Mouse (Mus musculus) kidney, postnatal 0 days (tissue): ENCODE measurements around the gene Ostm1. TPM values are rescaled to one million over a fixed set of nuclear protein-coding genes. Genes with fewer than 3 reads are reported as not detected.

ENCODE experiments used
- ATAC-seq: fragments of 200-750 bp; cut with Nextera tagmentation; replicated peaks from 2 replicates; pipeline ENCODE4 v1.8.0; 2017; ENCODE audit warnings: low read depth, moderate number of reproducible peaks, moderate TSS enrichment, moderate library complexity; ENCODE audit not compliant: low FRiP score
- DNase-seq: peaks from one replicate; pipeline ENCODE4 v3.0.0-alpha.2; 2016; ENCODE audit warnings: low spot score
- H3K27ac ChIP-seq: fragments of 300-500 bp; sonication (generic); 2 replicates; pipeline ENCODE4 v1.5.1; 2014; ENCODE audit warnings: mild to moderate bottlenecking
- H3K27me3 ChIP-seq: fragments of 300-500 bp; sonication (generic); 2 replicates; pipeline ENCODE4 v1.6.1; 2014; ENCODE audit warnings: low read length, mixed read lengths; ENCODE audit not compliant: insufficient read depth
- H3K36me3 ChIP-seq: fragments of 300-500 bp; sonication (generic); 2 replicates; pipeline ENCODE4 v1.6.1; 2014; ENCODE audit warnings: low read length, mixed read lengths; ENCODE audit not compliant: insufficient read depth
- H3K4me1 ChIP-seq: fragments of 300-500 bp; sonication (generic); replicated peaks from 2 replicates; pipeline ENCODE4 v1.6.1; 2014; ENCODE audit warnings: antibody characterized with exemption, low read length, mixed read lengths; ENCODE audit not compliant: insufficient read depth
- H3K4me2 ChIP-seq: fragments of 300-500 bp; sonication (generic); 2 replicates; pipeline ENCODE4 v1.6.1; 2014; ENCODE audit warnings: mild to moderate bottlenecking, low read length, moderate library complexity, mixed read lengths
- H3K4me3 ChIP-seq: fragments of 300-500 bp; sonication (generic); replicated peaks from 2 replicates; pipeline ENCODE4 v1.5.1; 2014; ENCODE audit warnings: low read depth, low read length
- H3K9ac ChIP-seq: fragments of 300-500 bp; sonication (generic); 2 replicates; pipeline ENCODE4 v1.6.1; 2014; ENCODE audit warnings: low read depth, low read length
- H3K9me3 ChIP-seq: fragments of 300-500 bp; sonication (generic); replicated peaks from 2 replicates; pipeline ENCODE4 v1.6.1; 2016; ENCODE audit warnings: low read length, inconsistent platforms, mixed read lengths
- CTCF ChIP-seq: IDR thresholded peaks from 2 replicates; pipeline ENCODE4 v1.5.1; 2016; ENCODE audit warnings: antibody characterized with exemption, low read depth, mild to moderate bottlenecking, moderate library complexity
- WGBS: fragments of 180-500 bp; shearing (Covaris S2); extraction: QIAGEN DNeasy Blood & Tissue Kit; methylation state at CpG from one replicate; pipeline ENCODE4 v1.1.7; 2014; 5-methylcytosine and 5-hydroxymethylcytosine counted together
- polyA plus RNA-seq: library from polyadenylated mRNA; unstranded; fragments of >200 nt; fragmentation: Nextera tagmentation; extraction: Ambion mirVana; gene quantifications from 2 replicates; pipeline ENCODE4 v1.2.1, GENCODE M21; 2015

Ostm1 gene
- polyA plus RNA-seq, 1 experiment from 2014 or later: 26.6 TPM

GRCm38 (mm10) chr10:42692095-42692494 lies 108.5 kb downstream of the Ostm1 start:
- DNase-seq (peak; percentile 58), ATAC-seq (no peak)
- H3K4me2 ChIP-seq: no peak overlapping the region
- no peaks in the 10 kb centered on the region for H3K9me3 ChIP-seq
- H3K27ac ChIP-seq: no peak overlapping the region
- H3K27me3 ChIP-seq: no peaks in the 10 kb centered on the region
- no peak overlapping the region for H3K9ac ChIP-seq
- 41% methylated on average over 2 of the region's 2 CpGs for WGBS
- no peaks in the 10 kb centered on the region for H3K36me3 ChIP-seq
- H3K4me3 ChIP-seq: no peak overlapping the region
- no peaks in the 10 kb centered on the region for H3K4me1 ChIP-seq
- no peak for TF ChIP-seq CTCF

DNA sequence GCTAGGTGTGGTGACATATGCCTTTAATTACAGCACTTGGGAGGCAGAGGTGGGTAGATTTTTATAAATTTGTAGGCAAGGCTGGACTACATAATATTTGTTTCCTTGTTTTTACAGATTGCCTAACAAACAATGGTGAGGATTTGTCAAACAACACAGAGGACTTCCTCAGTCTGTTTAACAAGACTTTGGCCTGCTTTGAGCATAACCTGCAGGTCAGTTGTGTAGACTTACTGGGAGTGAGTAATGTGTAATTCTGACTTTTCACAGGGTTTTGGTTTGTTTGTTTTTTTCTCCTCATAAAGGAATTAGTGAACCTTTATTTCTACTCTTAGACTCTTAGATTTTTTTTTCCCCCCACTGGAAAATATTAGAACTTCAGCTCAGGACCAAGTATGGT lies 109.2 kb downstream of the Ostm1 start:
- H3K27ac ChIP-seq: no peak overlapping the region
- DNase-seq (no peak), ATAC-seq (no peak)
- H3K4me2 ChIP-seq: no peak overlapping the region
- no peak for TF ChIP-seq CTCF
- H3K4me1 ChIP-seq: no peaks in the 10 kb centered on the region
- no peaks in the 10 kb centered on the region for H3K9me3 ChIP-seq
- H3K27me3 ChIP-seq: no peaks in the 10 kb centered on the region
- H3K36me3 ChIP-seq: no peaks in the 10 kb centered on the region
- H3K9ac ChIP-seq: no peak overlapping the region
- H3K4me3 ChIP-seq: no peak overlapping the region

- no peaks in the 10 kb centered on the region for H3K9me3 ChIP-seq
- no peak overlapping the region for H3K4me2 ChIP-seq
- no peak for DNase-seq
- H3K36me3 ChIP-seq: 0 out of 2 replicates have a peak, but pooled peaks cover 3% of the 10 kb centered on the region
- peak; percentile 38; the same call in 1 of the 2 replicates for TF ChIP-seq CTCF
- H3K27ac ChIP-seq: no peak overlapping the region
- no peak overlapping the region for H3K4me3 ChIP-seq
- H3K4me1 ChIP-seq: no peaks in the 10 kb centered on the region
- no peak for ATAC-seq
- WGBS: 71% methylated on average over 2 of the region's 2 CpGs
- no peak overlapping the region for H3K9ac ChIP-seq
- H3K27me3 ChIP-seq: no peaks in the 10 kb centered on the region
Observed at GRCm38 (mm10) chr10:42693482-42693881, 109.9 kb downstream of the Ostm1 start.

- peak; percentile 69; the same call in 1 of the 2 replicates for ATAC-seq
- H3K9ac ChIP-seq: no peak overlapping the region
- H3K36me3 ChIP-seq: 0 out of 2 replicates have a peak, but pooled peaks cover 3% of the 10 kb centered on the region
- H3K27ac ChIP-seq: no peak overlapping the region
- TF ChIP-seq CTCF: no peak
- DNase-seq: peak; percentile 47
- 53% methylated on average over 13 of the region's 13 CpGs for WGBS
- peak overlapping the region; percentile 17 for H3K4me2 ChIP-seq
- H3K4me3 ChIP-seq: no peak overlapping the region
- no peaks in the 10 kb centered on the region for H3K4me1 ChIP-seq
- no peaks in the 10 kb centered on the region for H3K9me3 ChIP-seq
- no peaks in the 10 kb centered on the region for H3K27me3 ChIP-seq
Observed at GRCm38 (mm10) chr10:42696361-42696760, 112.7 kb downstream of the Ostm1 start.

DNA sequence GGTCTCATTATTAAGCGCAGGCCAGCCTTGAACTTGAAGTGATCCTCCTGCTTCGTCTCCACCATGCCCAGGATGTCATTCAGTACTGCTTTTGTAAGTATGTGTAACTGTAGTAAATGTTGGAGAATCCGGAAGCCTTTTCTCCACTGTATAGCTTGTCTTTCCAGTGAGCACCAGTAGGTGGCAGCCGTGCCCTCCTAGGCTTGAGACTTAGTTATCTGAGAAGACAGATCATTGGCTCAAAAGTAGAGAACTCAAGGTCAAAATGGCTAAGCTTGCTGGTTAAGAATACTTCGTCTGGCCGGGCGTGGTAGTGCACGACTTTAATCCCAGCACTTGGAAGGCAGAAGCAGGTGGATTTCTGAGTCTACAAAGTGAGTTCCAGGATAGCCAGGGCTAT lies 113.4 kb downstream of the Ostm1 start:
- Histone ChIP-seq H3K4me3 (no peak overlapping the region), H3K36me3 (0 out of 2 replicates have a peak, but pooled peaks cover 3% of the 10 kb centered on the region), H3K4me1 (no peaks in the 10 kb centered on the region), H3K27ac (no peak overlapping the region), H3K9ac (no peak overlapping the region), H3K4me2 (no peak overlapping the region), H3K27me3 (no peaks in the 10 kb centered on the region), H3K9me3 (no peaks in the 10 kb centered on the region)
- ATAC-seq (peak; percentile 43), DNase-seq (peak; percentile 74)
- peak; percentile 87 for TF ChIP-seq CTCF
- 26% methylated on average over 8 of the region's 8 CpGs for WGBS

GRCm38 (mm10) chr10:42698375-42698774 lies 114.8 kb downstream of the Ostm1 start:
- ATAC-seq (no peak), DNase-seq (no peak)
- Histone ChIP-seq H3K4me2 (no peak overlapping the region), H3K4me1 (no peaks in the 10 kb centered on the region), H3K9me3 (no peaks in the 10 kb centered on the region), H3K27me3 (no peaks in the 10 kb centered on the region), H3K36me3 (0 out of 2 replicates have a peak, but pooled peaks cover 3% of the 10 kb centered on the region), H3K27ac (no peak overlapping the region), H3K4me3 (no peak overlapping the region), H3K9ac (no peak overlapping the region)
- TF ChIP-seq CTCF: no peak
- WGBS: 82% methylated on average over 9 of the region's 9 CpGs

GRCm38 (mm10) chr10:42698994-42699393 lies 115.4 kb downstream of the Ostm1 start:
- H3K36me3 ChIP-seq: 0 out of 2 replicates have a peak, but pooled peaks cover 3% of the 10 kb centered on the region
- no peak overlapping the region for H3K4me3 ChIP-seq
- no peaks in the 10 kb centered on the region for H3K4me1 ChIP-seq
- 85% methylated on average over 8 of the region's 8 CpGs for WGBS
- DNase-seq: no peak
- H3K27ac ChIP-seq: no peak overlapping the region
- TF ChIP-seq CTCF: no peak
- H3K4me2 ChIP-seq: no peak overlapping the region
- no peak overlapping the region for H3K9ac ChIP-seq
- no peaks in the 10 kb centered on the region for H3K9me3 ChIP-seq
- no peaks in the 10 kb centered on the region for H3K27me3 ChIP-seq
- no peak for ATAC-seq
